In the genomic region with DNA sequence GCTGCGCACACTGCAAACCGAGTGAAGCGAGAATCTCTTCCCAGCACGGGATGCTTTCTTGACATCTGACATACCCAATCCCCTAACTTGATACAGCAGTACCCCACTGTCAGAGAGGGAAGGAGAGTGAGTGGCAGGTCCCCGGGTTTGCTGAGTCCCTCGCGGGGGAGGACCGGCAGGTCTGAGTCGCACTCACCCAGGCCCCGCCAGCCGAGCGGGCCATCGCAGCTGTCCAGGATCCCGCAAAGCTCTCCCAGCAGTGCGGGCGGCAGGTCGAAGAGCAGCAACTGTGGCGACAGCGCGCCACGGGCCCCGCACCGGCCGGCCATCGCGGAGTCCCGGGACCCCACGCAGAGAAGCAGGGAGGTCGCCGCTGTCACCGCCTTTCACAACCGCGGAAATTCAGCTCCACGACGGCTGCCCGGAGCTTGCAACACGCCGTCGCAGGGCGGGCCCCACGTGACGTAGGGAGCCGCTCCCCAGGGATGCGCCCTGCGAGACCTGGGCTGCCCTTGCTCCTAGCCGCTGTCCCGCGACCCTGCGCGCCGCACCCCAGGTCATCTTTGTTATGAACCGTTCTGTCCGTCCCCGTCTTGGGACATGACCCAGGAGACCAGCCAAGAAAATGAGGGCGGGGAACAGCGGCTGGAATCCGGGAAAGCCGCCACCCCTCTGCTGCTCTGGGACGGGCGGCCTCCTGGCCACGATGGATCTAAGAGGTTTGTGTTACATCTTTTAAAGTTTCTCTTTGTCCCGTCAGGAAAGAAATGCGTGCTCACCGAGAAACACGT, we compare ENCODE assay signal across 8 mouse cellular contexts. TPM values are rescaled to one million over a fixed set of nuclear protein-coding genes. Genes with fewer than 3 reads are reported as not detected.
DNase-seq lines count a peak whose midpoint lies in the region; ATAC-seq and TF ChIP-seq lines count a peak whose summit lies in the region.

Gene Tmbim4 (plus strand): TSS at position 460 of the 791 bp plus-strand sequence.

- WGBS in hindbrain, embryonic 13.5 days, result 1% methylated on average over 65 of the region's 65 CpGs

- DNase-seq in ES-E14 (ENCODE audit: low read depth, low spot score), result peak; percentile 31
- DNase-seq in frontal cortex, postnatal 14 days (ENCODE audit: low spot score in 2 of 2), result peak; percentile 4 to 13
- DNase-seq in layer of hippocampus, postnatal 36 days, result peak; percentile 17
- DNase-seq in lung, postnatal 4 days, result peak; percentile 77 to 82
- peak; percentile 65 for DNase-seq in retina, postnatal 1 day
- peak; percentile 76 for DNase-seq in urinary bladder, postnatal 14 days (ENCODE audit: low spot score)

- 0 out of 2 replicates have a peak, but pooled peaks have one; percentile 36 for ATAC-seq in hindbrain, embryonic 13.5 days (ENCODE audit: low FRiP score)

- H3K36me3 ChIP-seq in ES-E14 (ENCODE audit: control insufficient read depth, insufficient read depth, low read length, poor library complexity, severe bottlenecking), result no peaks in the 10 kb centered on the region
- no peaks in the 10 kb centered on the region for H3K36me3 ChIP-seq in hindbrain, embryonic 13.5 days

- H3K4me2 ChIP-seq in hindbrain, embryonic 13.5 days, result peak within 1 kb of the TSS; percentile 76

- no peaks in the 10 kb centered on the region for H3K9me3 ChIP-seq in ES-E14 (ENCODE audit: control insufficient read depth, insufficient read depth, low read depth, low read length)
- H3K9me3 ChIP-seq in hindbrain, embryonic 13.5 days, result no peaks in the 10 kb centered on the region

- no peak within 1 kb of the TSS for H3K27ac ChIP-seq in ES-E14 (ENCODE audit: insufficient read depth, low read depth, low read length, poor library complexity, severe bottlenecking)
- H3K27ac ChIP-seq in brown adipose tissue, adult 24 weeks (replicated peaks; ENCODE audit: low read depth, low read length), result peak within 1 kb of the TSS; percentile 75
- no peak within 1 kb of the TSS for H3K27ac ChIP-seq in hindbrain, embryonic 13.5 days

- H3K9ac ChIP-seq in ES-E14 (ENCODE audit: insufficient read depth, low read depth, low read length, poor library complexity, severe bottlenecking), result peak within 1 kb of the TSS; percentile 52
- peak within 1 kb of the TSS; percentile 66 for H3K9ac ChIP-seq in hindbrain, embryonic 13.5 days

- in situ Hi-C loops in ES-E14 (cut with MboI; ENCODE audit: low sequenced_read_pairs in 2 of 2, unreplicated experiment in 2 of 2), result no loop called here

- peaks cover 23% of the 10 kb centered on the region for H3K27me3 ChIP-seq in hindbrain, embryonic 13.5 days

- peak within 1 kb of the TSS; percentile 63 to 72 for H3K4me3 ChIP-seq in ES-E14 (ENCODE audit: insufficient read depth in 1 of 2, low read depth in 1 of 2, low read length in 2 of 2, poor library complexity in 1 of 2, severe bottlenecking in 1 of 2)
- H3K4me3 ChIP-seq in brown adipose tissue, adult 24 weeks (ENCODE audit: insufficient read depth, low read depth, low read length), result peak within 1 kb of the TSS; percentile 91
- H3K4me3 ChIP-seq in hindbrain, embryonic 13.5 days, result peak within 1 kb of the TSS; percentile 49

- no peaks in the 10 kb centered on the region; a peak in 1 of 4 replicates for H3K4me1 ChIP-seq in ES-E14 (ENCODE audit: control insufficient read depth in 2 of 2, insufficient read depth in 2 of 2, low read length in 2 of 2, poor library complexity in 1 of 2)
- H3K4me1 ChIP-seq in brown adipose tissue, adult 24 weeks (ENCODE audit: control insufficient read depth, insufficient read depth, insufficient read length, low read length), result no peaks in the 10 kb centered on the region
- peaks cover 13% of the 10 kb centered on the region for H3K4me1 ChIP-seq in hindbrain, embryonic 13.5 days (replicated peaks)

TF ChIP-seq in ES-E14, 5 proteins besides CTCF, POLR2A, EP300 and RAD21:
- no peak for TF ChIP-seq ZNF384 (IDR thresholded peaks at IDR 0.05; ENCODE audit: low read depth, low read length)
- no peak for TF ChIP-seq ZC3H11A (IDR thresholded peaks at IDR 0.05; ENCODE audit: borderline replicate concordance, low read depth, low read length)
- TF ChIP-seq HCFC1 (IDR thresholded peaks at IDR 0.05; ENCODE audit: borderline replicate concordance, insufficient read depth, low read length), result no peak
- no peak for TF ChIP-seq CHD2 (IDR thresholded peaks at IDR 0.05; ENCODE audit: low read depth, low read length)
- no peak for TF ChIP-seq MAFK (IDR thresholded peaks at IDR 0.05; ENCODE audit: insufficient read depth, low read depth, low read length)

RNA-seq across cellular contexts. Expression of gene Tmbim4, which starts in this region (rescaled TPM):
- 116 and 125 TPM in 2 replicates for total RNA-seq in ES-E14 (2012; rRNA removed)
- 117 and 146 TPM in 2 replicates for polyA plus RNA-seq in brown adipose tissue, adult 24 weeks (2012; ENCODE audit: insufficient read depth, insufficient read length, missing spikeins)
- polyA plus RNA-seq in hindbrain, embryonic 13.5 days (2015; fragmentation: Nextera tagmentation; extraction: Ambion mirVana), result 106 and 107 TPM in 2 replicates
- 10 to 100 TPM; 60.9 to 62.8 TPM for total RNA-seq in layer of hippocampus, postnatal 36 days (2021)

Comparison
In these comparisons a context has a peak if more than half of its experiments do, and no peak if none do; other contexts are left out.
1. DNase-seq: peak in every context shown above with its lines; median percentile 80 in lung, postnatal 4 days; 76 in urinary bladder, postnatal 14 days; 65 in retina, postnatal 1 day; 31 in ES-E14; 17 in layer of hippocampus, postnatal 36 days; 8 in frontal cortex, postnatal 14 days.